Mouse (Mus musculus): ENCODE measurements at regions not wholly inside any gene's neighbourhood (a gene's known extent, or its start where the extent isn't known, plus 50 kb on each side); places are given as distances from the start of the nearest gene placed in this dataset.

- no peak for DNase-seq (ENCODE audit: low spot score in 2 of 2)
Observed at GRCm38 (mm10) chr13:37658034-37658433, 120.2 kb upstream of the Rreb1 start.

- no peak for DNase-seq (ENCODE audit: low spot score in 2 of 2)
Observed at GRCm38 (mm10) chr13:37658519-37658918, 119.7 kb upstream of the Rreb1 start.

- DNase-seq (ENCODE audit: low spot score in 2 of 2) = no peak
Observed at GRCm38 (mm10) chr13:37660083-37660482, 118.1 kb upstream of the Rreb1 start.

GRCm38 (mm10) chr13:37660668-37661067, 117.5 kb upstream of the Rreb1 start:
- no peak for DNase-seq (ENCODE audit: low spot score in 2 of 2)

- no peak for DNase-seq (ENCODE audit: low spot score in 2 of 2)
Observed at GRCm38 (mm10) chr13:37664116-37664515, 114.1 kb upstream of the Rreb1 start.

GRCm38 (mm10) chr13:37666207-37667003, 111.8 kb upstream of the Rreb1 start:
- DNase-seq (ENCODE audit: low spot score in 2 of 2) = no peak

- DNase-seq (ENCODE audit: low spot score in 2 of 2) = no peak
Observed at GRCm38 (mm10) chr13:37667386-37667785, 110.8 kb upstream of the Rreb1 start.

GRCm38 (mm10) chr13:37667871-37668270, 110.3 kb upstream of the Rreb1 start:
- no peak for DNase-seq (ENCODE audit: low spot score in 2 of 2)

- no peak for DNase-seq (ENCODE audit: low spot score in 2 of 2)
Observed at GRCm38 (mm10) chr13:37671109-37671508, 107.1 kb upstream of the Rreb1 start.

GRCm38 (mm10) chr13:37674676-37675350, 103.4 kb upstream of the Rreb1 start:
- no peak for DNase-seq (ENCODE audit: low spot score in 2 of 2)

GRCm38 (mm10) chr13:37675718-37676117, 102.5 kb upstream of the Rreb1 start:
- DNase-seq (ENCODE audit: low spot score in 2 of 2) = no peak

- no peak for DNase-seq (ENCODE audit: low spot score in 2 of 2)
Observed at GRCm38 (mm10) chr13:37676912-37677311, 101.3 kb upstream of the Rreb1 start.

- no peak for DNase-seq (ENCODE audit: low spot score in 2 of 2)
Observed at GRCm38 (mm10) chr13:37678251-37678650, 99.9 kb upstream of the Rreb1 start.

GRCm38 (mm10) chr13:37678772-37679171, 99.4 kb upstream of the Rreb1 start:
- DNase-seq (ENCODE audit: low spot score in 2 of 2) = no peak

- DNase-seq (ENCODE audit: low spot score in 2 of 2) = peak in 1 of 2 experiments; percentile 13
Observed at GRCm38 (mm10) chr13:37680837-37681619, 97.2 kb upstream of the Rreb1 start.

- no peak for DNase-seq (ENCODE audit: low spot score in 2 of 2)
Observed at GRCm38 (mm10) chr13:37683045-37683679, 95.0 kb upstream of the Rreb1 start.

GRCm38 (mm10) chr13:37685617-37686016, 92.6 kb upstream of the Rreb1 start:
- DNase-seq (ENCODE audit: low spot score in 2 of 2) = no peak

GRCm38 (mm10) chr13:37686109-37686508, 92.1 kb upstream of the Rreb1 start:
- no peak for DNase-seq (ENCODE audit: low spot score in 2 of 2)

GRCm38 (mm10) chr13:37689127-37689777, 88.9 kb upstream of the Rreb1 start:
- no peak for DNase-seq (ENCODE audit: low spot score in 2 of 2)

- DNase-seq (ENCODE audit: low spot score in 2 of 2) = no peak
Observed at GRCm38 (mm10) chr13:37691855-37692445, 86.2 kb upstream of the Rreb1 start.

GRCm38 (mm10) chr13:37693617-37694016, 84.6 kb upstream of the Rreb1 start:
- DNase-seq (ENCODE audit: low spot score in 2 of 2) = no peak

All from right cerebral cortex, postnatal 36 days (tissue).